Mouse (Mus musculus) adrenal gland, adult (tissue): ENCODE measurements around the gene Colq.

Experiments
- DNase-seq, 2 experiments: peaks; one replicate each; pipeline ENCODE4 v3.0.0; 2022 to 2023; ENCODE audit warnings: low spot score in 1 of 2; ENCODE audit not compliant: inconsistent age in 2 of 2

Colq gene

DNA sequence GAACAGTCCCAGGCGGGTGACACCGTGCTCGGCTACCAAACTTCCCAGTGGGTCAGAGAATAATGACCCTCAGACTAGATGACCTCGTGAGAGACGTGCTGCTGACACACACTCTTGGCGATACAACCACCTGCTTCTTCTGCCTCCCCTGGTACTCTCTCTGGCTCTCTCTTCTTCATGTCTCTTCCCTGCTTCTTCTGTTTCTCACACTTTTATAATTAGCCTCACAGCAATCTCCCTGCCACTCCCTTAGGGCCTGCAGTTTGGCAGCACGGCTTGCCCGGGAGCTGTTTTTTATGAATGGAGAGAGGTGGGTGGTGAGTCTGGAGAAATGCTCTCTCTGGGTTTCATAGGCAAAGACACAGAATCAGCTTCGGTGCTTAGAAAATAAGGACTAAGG, 15.3 kb downstream of the Colq start:
- DNase-seq = no peak

DNA sequence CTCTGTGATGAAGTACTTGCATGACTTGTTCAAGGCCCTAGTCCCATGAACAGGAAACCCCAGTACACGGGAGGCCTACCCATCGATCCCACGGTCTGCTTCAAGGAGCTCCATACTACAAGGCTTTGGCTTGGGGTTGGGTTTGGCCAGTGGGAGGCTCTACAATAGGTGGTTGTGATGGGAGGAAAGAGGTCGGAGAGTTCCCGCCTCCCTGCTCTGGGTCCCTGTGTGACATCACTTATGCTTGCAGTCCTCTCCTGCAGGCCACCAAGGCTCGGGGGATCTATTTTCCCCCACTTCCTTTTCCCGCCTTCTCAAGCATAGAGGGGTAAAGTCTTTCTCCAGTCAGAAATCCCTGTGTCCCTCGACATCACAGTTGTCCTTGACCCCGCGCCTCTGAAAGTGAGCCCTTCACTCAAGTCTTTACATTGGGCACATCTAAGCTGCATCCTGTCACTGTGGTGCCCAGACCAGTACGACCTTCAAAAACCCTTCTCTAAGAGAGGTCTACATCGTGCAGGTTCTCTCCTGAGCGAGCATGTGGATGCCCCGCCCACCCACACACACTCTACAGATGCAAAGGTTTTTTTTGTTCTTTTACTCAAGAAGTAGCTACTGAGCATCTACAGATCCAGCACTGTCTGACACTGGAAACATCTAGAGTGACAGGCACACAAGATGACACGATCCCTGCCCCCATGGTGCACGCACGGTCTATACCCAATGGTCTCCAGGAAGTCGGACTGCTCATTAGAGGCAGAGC, 16.1 kb downstream of the Colq start:
- no peak for DNase-seq

DNA sequence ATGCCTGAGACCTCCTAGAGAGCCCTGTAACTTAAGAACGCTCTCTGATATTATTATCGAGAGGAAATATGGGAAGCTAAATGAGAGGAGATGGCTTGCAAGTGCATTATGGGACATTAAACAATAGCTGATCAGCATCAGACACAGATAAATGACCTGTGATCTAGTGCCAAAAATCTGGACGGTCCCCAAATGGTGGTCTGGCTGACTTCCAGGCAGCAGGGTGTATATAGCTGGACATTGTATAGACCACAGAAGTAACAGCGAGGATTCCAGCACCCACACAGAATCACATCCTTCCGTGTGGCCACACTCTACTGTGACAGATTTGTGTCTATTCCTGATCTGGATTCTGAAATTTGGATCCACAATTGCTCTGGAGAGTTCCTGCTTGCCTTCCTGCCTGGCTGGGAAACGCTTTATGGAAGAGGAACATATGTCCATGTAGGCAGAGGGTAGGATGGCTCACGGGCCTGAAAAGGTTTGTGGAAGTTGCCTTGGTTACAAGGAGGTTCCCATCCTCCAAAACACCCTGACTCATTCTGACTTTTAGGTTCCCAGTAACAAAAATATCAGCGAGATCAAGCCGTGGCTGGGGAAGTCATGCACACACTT, 18.5 kb downstream of the Colq start:
- DNase-seq = no peak

DNA sequence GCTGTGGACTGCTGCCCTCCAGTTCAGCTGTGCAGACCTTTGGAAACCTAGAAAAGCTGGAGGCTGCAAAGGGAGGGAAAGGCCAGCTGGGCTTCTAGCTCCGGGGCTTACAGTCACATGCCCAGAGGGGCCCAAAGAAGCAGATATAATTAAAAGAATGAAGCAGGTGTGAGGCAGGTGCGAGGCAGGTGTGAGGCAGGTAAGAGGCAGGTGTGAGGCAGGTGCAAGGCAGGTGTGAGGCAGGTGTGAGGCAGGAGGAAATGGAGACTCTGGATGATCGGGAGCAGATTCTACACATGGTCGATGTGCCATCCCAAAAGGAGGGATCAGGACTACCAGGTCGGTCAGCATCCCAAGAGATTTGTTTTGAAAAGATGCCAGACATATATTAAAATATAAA, 19.7 kb downstream of the Colq start:
- no peak for DNase-seq

DNA sequence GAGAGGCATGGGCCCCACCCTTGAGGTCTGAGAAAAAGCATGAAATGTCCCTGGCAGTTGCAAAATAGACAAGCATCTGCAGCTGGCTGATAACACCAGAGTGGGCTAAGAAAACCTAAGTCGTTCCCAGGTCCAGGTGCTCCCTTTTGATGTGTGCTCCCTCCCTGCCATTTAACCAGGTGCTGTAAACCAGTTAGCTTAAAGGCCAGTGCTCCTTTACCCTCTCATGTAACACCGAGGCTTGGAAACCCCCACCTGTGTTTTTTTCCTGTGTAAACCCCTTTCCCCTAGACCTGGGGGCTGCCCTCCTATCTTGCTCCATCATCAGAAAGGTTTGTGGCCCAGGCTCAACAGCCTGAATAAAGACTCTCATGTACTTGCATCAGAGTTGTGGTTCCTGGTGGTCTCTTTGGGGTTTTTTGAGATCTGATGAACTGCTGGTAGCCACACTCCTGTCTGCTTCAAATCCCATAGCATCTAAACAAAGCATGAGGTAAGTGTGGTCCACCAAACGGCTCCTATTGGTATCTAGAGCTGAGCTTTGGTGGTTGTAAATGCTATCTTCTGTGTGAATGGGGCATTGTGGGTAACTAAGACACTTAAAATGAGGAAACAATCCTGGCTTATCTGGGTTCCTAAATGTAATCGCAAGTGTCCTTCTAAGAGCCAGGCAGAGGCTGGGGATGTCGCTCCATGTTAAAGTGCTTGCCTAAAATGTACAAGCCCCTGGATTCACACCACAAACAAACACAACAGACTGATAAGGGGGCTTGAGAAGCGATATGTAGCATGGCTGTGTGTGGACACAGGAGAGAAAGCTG, 20.8 kb downstream of the Colq start:
- DNase-seq = no peak

DNA sequence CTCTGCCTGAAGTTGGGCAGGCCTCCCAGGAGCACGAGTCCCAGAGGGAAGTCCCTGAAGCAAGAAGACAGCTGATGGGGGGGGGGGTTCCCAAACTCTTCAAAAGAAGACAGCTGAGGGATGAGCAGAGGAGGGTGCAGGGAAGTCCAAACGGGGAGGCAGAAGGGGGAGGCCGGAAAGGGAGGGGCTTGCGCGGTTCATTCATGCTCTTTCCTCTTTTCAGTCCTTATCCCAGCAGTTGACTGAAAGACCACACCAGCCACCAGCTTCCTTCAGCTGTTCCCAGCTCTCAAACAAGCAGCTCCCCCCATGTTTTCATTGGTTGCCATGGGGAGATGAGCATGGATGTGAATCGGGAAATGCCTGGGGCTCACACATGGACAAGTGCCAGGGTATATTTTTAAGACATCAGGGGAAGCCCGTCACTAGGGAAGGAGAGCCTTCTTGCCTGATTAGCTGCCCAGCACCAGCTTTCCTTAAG, 22.0 kb downstream of the Colq start:
- DNase-seq = peak in 1 of 2 experiments; percentile 27

DNA sequence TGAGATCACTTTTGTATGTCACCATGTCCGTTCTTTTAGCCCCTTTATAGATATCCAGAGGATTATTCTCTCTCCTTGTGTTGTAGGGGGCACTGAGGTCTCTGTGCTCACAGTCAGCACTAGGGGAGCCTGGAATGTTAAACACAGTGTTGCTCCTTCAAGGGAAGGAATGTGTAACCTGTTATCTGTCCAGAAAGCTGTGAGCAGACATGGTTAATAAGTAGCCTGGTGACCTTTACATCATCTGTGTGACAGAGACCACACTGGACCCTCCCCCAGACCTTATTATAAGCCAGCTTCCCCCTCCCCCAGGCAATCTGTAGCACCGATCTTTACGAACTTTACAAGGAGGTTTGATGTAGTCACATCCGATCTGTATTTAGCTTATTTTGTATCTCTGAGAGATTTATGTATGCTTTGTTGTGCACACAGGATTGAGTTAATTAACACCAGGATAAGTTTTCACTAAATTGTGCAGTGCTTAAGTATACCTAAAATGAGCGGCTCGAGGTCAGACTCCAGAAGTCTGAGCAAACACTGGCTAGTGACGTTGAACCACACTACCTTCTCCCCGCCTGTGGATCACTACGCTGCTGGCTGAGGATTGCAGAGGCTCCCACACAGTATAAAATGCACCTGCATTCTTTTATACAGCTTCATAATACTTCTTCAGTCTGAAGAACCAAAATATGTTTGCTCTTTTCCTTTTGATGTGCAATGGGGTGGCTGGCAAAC, 25.5 kb downstream of the Colq start:
- no peak for DNase-seq

DNA sequence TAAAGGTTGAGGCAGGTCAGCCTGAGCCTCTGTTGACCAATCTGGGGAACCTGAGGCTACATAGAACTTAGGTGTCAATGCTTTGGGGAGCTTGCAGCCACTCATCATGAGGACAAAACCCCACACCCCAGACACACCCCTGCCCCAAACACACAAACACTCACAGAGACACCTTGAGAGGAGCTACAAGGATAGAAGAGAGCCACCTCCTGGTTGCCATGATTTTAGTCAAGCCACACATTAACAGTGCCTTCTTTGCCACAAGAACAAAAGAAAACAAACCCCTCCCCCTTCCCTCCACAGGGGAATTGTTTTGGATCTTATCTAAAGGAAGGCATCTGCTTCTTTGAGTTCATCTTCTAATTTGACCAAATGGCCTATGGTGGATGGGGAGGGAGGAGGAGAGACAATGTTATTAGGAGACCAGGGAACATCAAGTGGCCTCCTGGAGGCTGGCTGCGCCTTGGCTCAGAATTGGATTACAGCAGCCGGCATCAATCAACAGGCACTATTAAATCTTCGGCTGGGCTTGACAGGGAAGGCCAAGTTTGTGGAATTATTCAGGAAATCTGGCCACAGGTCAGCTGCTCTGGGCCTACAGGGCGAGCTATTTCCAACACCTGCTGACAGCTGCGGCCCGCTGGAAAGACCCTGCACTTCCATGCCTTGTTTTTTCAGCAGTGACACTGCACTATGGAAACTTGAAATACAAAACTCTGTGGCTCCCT, 26.5 kb downstream of the Colq start:
- peak; percentile 65 to 90 for DNase-seq

DNA sequence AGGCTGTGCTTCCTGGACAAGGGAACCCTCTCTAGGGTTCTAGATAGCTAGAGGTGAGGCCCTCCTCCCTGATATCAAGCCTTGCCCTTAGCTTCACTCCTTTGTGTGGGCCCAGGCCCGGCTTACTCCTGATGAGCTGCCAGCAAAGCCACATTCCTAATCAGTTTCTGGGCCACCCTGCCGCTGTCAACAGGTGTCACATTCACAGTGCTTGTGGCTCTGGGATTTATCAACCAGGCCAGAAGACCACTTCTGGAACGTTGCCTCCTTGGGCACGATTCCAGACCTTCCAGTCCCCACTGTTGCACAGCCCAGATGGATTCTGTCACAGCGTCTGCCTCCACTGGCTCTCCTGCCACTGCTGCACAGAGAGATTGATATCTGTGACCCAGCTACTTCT, 30.3 kb downstream of the Colq start:
- DNase-seq = peak in 1 of 2 experiments; percentile 23

DNA sequence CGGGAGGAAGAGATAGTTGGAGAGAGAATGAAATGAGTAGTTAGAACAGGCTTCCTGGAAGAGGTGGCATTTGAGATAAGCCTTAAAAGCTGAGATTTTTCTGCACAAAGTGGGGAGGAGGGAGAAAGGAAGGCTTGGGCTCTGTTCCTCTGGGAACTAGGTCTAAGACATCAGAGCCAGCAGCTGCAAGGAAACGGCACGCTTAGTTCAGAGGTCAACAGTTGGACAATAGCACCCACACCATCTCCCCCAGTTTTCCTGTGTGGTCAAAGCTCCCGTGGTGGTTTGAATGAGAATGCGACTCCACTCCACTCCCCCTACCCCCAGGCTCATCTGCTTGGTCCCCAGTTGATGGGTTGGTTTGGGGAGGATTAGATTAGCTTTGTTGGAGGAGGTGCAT, 31.9 kb downstream of the Colq start:
- DNase-seq = no peak

DNA sequence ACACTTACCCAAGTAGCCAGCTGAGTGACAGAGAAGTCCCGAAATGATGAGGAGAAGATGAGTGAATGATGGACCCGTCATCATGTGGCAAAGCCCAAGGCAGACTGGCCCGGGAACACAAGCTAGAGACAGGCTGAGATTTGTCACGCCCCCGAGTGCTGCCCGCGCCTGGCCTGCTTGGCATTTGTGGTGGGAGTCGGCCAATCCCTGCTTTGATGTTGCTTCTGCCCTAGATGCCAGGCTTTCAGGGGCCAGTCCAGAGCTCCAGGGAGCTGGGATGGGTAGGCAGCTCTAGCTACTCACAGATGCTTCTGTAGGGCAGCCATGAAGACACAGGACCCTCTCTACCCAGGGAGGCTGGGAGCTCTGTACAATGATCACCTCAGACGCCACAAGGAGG, 33.4 kb downstream of the Colq start:
- peak in 1 of 2 experiments; percentile 25 for DNase-seq

DNA sequence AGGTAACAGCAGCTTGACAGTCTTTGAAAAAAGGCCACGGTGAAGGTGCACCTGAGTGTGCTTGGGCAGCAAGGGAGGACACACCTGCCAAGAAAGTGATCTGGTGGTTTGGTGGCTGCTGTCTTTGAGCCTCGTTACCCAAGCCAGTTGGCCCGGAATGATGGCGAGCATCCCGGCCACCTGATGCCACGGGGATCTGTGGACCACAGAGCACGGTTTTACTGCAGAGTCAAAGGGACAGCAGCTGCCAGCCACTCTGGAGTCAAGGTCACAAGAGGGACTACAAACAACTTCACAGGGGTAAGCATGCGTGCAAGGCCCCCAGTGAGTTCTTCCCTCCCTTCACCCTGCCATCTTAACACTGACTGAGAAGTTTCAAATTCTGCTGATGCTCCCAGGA, 33.9 kb downstream of the Colq start:
- DNase-seq = no peak

DNA sequence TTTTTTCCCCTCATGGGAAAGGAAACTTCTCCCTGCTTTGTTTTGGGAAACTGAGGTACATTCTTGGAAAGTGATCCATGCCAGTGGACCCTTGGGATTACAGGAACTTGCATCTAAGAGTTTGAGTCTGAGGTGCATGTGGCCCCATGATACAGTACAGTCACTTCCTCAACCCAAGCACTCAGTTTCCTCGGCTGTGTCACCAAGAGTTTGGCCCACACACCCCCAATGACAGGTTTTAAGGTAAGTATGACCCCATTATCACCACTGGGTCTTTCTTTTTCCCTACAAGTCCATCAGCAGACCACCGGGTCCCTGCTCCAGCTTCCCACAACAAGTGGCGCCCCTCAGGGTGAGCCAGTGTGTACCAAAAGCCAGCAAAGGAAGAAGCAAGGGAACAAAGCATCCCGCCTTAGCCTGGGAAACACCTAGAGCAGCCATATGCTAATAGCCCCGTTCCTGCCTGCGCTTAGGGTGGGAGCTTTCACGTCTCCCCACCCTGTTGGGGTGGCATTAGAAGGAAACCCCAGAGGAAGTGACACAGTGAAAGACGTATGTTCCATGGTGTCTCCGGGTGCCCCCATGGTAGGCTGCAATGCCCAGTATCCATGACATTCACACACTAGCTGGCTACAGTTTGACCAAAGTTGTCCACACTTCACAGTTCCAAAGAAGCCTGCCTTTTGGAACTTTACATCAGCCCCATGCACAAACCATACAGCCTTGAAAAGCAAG, 34.5 kb downstream of the Colq start:
- no peak for DNase-seq

DNA sequence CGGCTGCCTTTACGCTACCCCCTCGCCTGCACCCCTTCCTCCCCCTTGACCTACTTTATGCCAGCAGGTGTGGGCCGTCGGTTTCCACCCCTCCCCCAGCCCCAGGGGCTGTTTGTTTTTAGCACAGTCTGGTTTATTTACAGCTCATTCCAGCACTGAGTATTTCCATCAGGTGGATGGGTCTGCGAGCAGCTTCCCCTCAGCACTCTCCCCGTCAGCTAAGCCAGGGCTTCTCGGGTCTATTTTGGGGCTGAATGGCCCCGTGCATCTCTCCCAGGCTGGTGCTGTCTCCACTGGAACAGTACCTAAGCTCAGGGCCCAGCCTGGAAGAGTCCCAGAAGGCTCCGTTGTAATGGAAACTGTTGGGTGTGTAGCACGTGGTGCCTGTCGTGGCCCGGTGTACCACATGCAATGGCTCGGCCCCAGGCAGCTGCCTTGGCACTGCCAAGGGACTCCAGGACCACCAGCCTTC, 35.1 kb downstream of the Colq start:
- no peak for DNase-seq

DNA sequence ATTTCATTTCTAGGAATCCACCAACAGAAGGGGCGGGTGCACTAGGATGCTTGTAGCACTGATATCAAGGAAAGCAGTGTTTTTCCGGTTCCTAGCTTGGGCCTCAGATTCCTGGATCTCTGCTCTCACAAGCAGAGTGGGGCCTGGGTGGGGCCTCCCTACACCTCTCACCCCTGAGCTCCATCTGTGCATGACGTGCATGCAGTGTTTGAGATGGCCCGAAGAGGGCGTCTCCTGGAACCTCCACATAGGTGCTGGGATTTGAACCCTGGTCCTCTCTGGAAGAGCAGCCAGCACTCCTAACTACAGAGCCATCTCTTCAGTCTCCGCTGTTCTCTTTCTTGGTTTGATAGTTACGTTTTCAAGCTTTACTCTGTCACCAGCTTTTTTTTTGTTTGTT, 36.1 kb downstream of the Colq start:
- no peak for DNase-seq

DNA sequence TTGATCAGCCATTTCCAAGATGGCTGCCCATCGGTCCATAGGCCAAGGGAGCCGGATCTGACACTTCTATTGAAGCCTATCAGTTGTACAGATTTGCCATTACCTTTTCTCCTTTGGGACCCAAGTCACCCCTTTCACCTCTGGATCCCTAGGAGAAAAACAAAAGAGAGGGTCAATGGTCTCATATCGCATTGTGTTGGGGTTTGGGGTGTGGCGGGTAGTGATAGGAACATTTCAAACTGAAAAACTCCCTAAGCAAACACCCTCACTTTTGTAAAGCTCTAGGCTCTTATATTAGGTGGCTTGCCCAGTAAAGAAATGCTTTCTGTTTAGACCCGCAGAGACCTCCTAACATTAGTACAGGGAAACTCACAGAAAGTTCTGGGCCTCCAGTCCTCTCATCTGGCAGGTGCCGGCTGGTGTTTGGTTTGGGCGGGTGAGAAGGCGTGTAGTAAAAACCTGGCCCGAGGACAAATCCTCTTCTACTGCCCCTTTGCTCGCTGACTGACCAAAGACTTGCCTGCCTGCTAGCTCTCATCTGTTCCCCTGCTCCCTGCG, 47.2 kb downstream of the Colq start:
- DNase-seq = no peak

DNA sequence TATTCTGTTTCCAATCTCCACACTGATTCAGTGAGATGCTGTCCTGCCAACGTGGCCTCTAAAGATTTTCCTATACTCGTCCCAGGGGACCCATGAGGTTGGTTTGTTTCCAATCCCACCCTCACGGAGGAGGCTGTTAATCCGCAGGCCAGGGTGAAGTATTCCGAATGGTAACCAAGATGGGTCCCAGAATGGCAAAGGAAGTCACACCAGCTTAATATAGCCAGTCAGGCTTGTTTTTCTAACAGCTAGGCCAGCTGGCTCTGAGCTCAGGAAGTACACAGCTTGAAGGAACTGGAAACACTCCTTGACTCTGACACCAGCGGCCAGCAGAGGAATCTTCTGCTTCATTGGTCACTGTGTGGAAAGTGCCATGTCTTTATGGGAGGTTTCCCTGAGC, 53.8 kb downstream of the Colq start:
- no peak for DNase-seq

DNA sequence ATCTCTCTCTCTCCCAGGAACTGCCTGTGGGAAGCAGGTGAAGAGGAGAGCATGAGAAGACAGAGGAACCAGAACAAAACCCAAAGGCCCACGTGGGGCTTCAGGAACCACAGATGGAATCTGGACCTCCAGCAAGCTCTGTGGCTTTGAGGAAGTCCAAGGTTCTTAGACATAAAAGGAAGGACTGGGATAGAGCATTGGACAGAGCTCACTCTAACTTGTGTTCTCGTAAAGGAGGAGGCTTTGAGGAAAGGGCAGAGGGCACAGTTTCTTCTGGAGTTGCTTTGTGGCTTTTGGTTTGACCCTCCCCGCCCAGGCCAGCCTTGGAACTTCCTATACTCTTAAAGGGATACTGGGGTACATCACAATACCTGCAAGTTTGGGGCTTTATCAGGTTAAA, 58.5 kb downstream of the Colq start:
- DNase-seq = no peak

DNA sequence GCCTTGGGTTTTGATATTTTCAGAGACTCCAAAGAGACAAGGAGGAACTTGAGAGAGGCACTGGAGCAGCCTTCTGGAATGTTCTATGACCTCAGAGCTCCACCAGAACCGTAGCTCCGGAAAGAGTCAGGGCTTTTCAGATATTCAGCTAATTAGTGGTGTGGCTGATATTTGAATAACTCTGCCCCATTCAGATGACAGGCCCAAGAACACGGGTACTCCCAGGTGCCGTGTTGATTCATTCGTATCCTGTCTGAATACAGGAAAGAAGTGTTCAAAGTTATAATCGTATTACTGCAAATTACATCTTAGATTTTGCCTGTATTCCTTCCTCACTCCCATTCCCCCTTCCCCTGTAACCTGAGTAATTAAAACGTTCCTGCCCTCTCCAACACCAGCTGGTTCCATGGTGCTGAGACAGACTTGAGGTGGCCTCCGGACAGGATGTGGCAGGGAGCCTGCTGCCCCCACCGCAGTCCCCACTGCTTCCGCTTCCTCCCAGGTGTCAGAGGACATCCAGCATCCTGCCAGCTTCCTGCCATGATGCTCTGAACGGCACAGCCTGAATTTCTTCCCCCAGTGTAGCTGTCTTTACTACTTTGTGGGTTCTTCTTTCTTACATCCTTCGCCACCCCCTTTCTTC, 59.5 kb downstream of the Colq start:
- peak; percentile 23 to 48 for DNase-seq
